Comparison of ENCODE assay signal across 21 mouse cellular contexts in the genomic region with DNA sequence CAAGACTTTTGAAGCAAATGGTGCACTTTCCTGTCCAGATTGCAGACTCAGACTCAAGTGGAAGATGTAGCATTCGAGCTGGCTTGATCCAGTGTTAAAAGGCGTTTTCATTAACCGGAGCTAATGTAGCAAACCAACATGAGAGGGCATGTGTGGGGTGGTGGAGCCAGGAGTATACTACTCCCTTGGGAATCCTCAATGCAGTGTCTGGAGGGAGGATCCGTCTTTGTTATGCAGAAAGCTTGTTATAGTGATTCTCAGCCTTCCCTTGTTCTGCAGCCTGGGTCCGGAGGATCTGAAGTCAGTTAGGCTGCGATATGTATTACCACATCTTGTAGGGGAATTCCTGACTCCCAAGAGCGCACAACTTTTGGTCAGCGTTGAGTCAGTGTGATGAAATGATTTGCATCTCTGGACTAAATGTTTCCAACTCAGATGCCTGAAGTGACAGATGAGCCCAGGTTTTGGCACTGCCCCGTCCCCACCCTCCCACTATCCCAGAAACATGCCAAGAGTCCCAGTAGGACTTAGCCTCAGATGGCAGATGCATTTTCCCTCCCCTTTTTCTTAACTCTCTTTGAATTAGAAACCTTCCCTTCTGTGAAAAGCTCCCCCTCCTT.
DNase-seq lines count a peak whose midpoint lies in the region; ATAC-seq and TF ChIP-seq lines count a peak whose summit lies in the region.
"Had no signal": no experiment of that assay in that cellular context is flagged by ENCODE, and none has a peak within 500 bp of the region (broad histone marks: within the 10 kb centered on the region; RNA-seq: fewer than 3 reads in every experiment).

No protein-coding gene starts in this region.

- no peak for TF ChIP-seq CTCF in gastrocnemius, adult 2 months (IDR thresholded peaks at IDR 0.05)

- peaks cover 26% of the 10 kb centered on the region for H3K4me1 ChIP-seq in neural tube, embryonic 13.5 days (replicated peaks)
- peaks cover 10% of the 10 kb centered on the region for H3K4me1 ChIP-seq in neural tube, embryonic 15.5 days
- H3K4me1 ChIP-seq: intestine, embryonic 15.5 days; midbrain, embryonic 15.5 days had no signal

- H3K9ac ChIP-seq in neural tube, embryonic 13.5 days = no peak overlapping the region
- H3K9ac ChIP-seq in neural tube, embryonic 15.5 days (replicated peaks) = no peak overlapping the region
- H3K9ac ChIP-seq: heart, embryonic 13.5 days; intestine, embryonic 15.5 days; kidney, embryonic 15.5 days; limb, embryonic 12.5 days; liver, embryonic 14.5 days; midbrain, embryonic 15.5 days had no signal

- intact Hi-C loops in gastrocnemius, adult 2 months (cut with DNase I) = no loop called here

- no peaks in the 10 kb centered on the region for H3K27me3 ChIP-seq in neural tube, embryonic 13.5 days
- H3K27me3 ChIP-seq in neural tube, embryonic 15.5 days (replicated peaks) = no peaks in the 10 kb centered on the region
- H3K27me3 ChIP-seq: heart, embryonic 13.5 days; intestine, embryonic 15.5 days; kidney, embryonic 15.5 days; limb, embryonic 12.5 days; midbrain, embryonic 15.5 days had no signal

- peaks cover 6% of the 10 kb centered on the region for H3K36me3 ChIP-seq in neural tube, embryonic 13.5 days
- H3K36me3 ChIP-seq in neural tube, embryonic 15.5 days = peaks cover 5% of the 10 kb centered on the region
- H3K36me3 ChIP-seq: intestine, embryonic 15.5 days; midbrain, embryonic 15.5 days had no signal

- peak; percentile 56; the same call in 1 of the 2 replicates for ATAC-seq in neural tube, embryonic 13.5 days (ENCODE audit: low read depth)
- no peak for ATAC-seq in neural tube, embryonic 15.5 days (ENCODE audit: low FRiP score)
- ATAC-seq: intestine, embryonic 15.5 days; midbrain, embryonic 15.5 days had no signal

- H3K27ac ChIP-seq in gastrocnemius, adult 2 months = peak overlapping the region; percentile 43; the same call in 1 of the 2 replicates
- no peak overlapping the region for H3K27ac ChIP-seq in neural tube, embryonic 13.5 days (replicated peaks)
- no peak overlapping the region for H3K27ac ChIP-seq in neural tube, embryonic 15.5 days (replicated peaks)
- H3K27ac ChIP-seq: embryonic facial prominence, embryonic 10.5 days; heart, embryonic 13.5 days; intestine, embryonic 15.5 days; kidney, embryonic 15.5 days; liver, embryonic 14.5 days; midbrain, embryonic 15.5 days had no signal

- H3K9me3 ChIP-seq in neural tube, embryonic 13.5 days = no peaks in the 10 kb centered on the region
- H3K9me3 ChIP-seq in neural tube, embryonic 15.5 days (replicated peaks) = no peaks in the 10 kb centered on the region
- H3K9me3 ChIP-seq: embryonic facial prominence, embryonic 10.5 days; heart, embryonic 13.5 days; intestine, embryonic 15.5 days; kidney, embryonic 15.5 days; limb, embryonic 12.5 days; midbrain, embryonic 15.5 days had no signal

- H3K4me3 ChIP-seq in gastrocnemius, adult 2 months = no peak overlapping the region
- no peak overlapping the region for H3K4me3 ChIP-seq in neural tube, embryonic 13.5 days
- H3K4me3 ChIP-seq in neural tube, embryonic 15.5 days (replicated peaks) = no peak overlapping the region
- H3K4me3 ChIP-seq: embryonic facial prominence, embryonic 10.5 days; heart, embryonic 13.5 days; intestine, embryonic 15.5 days; kidney, embryonic 15.5 days; limb, embryonic 12.5 days; midbrain, embryonic 15.5 days had no signal

- DNase-seq in gastrocnemius, adult 2 months = peak; percentile 35
- DNase-seq in gastrocnemius, adult 8-10 months (ENCODE audit: low spot score in 2 of 2) = no peak
- DNase-seq in ZHBTc4 (ENCODE audit: low read depth, low spot score) = peak; percentile 86
- DNase-seq in skeletal muscle tissue, adult 2 months (ENCODE audit: low read depth, low spot score) = peak; percentile 70
- DNase-seq in embryo, embryonic 9.5 days (ENCODE audit: extremely low spot score) = no peak
- no peak for DNase-seq in layer of hippocampus, adult 11-12 months (ENCODE audit: low spot score)
- DNase-seq: cerebellum, adult 18-20 months; cerebellum, postnatal 36 days; heart, postnatal 4 days; lung, postnatal 10 days; right cerebral cortex, postnatal 25 days; thymus, postnatal 25 days had no signal

- no peak overlapping the region for H3K4me2 ChIP-seq in neural tube, embryonic 13.5 days
- H3K4me2 ChIP-seq in neural tube, embryonic 15.5 days = no peak overlapping the region
- H3K4me2 ChIP-seq: heart, embryonic 13.5 days; intestine, embryonic 15.5 days; kidney, embryonic 15.5 days; limb, embryonic 12.5 days; midbrain, embryonic 15.5 days had no signal

- 50% methylated on average over 9 of the region's 9 CpGs for WGBS in neural tube, embryonic 13.5 days
- WGBS in neural tube, embryonic 15.5 days = 56% methylated on average over 9 of the region's 9 CpGs

Comparison
In these comparisons a context has a peak if more than half of its experiments do, and no peak if none do; other contexts are left out.
1. DNase-seq: peak in gastrocnemius, adult 2 months (single experiment), ZHBTc4 (single experiment) and skeletal muscle tissue, adult 2 months (single experiment); none in gastrocnemius, adult 8-10 months (0 of 2), embryo, embryonic 9.5 days (single experiment) and layer of hippocampus, adult 11-12 months (single experiment).